Mouse (Mus musculus): ENCODE results near the gene Csrp1. TPM values are rescaled to one million over a fixed set of nuclear protein-coding genes. Genes with fewer than 3 reads are reported as not detected.

The Csrp1 gene
- total RNA-seq, 4 experiments from 2014 or later, result 277 to 320 (median 278) TPM

Other genes starting within 250 kb of the Csrp1 start
- 10 to 100 TPM; 44.9 to 49.3 (median 46.5) TPM for gene Nav1, start 112.8 kb upstream of the Csrp1 start, total RNA-seq (2022)
- gene Phlda3, start 46.1 kb downstream of the Csrp1 start, total RNA-seq (2022), result 10 to 100 TPM; 20.7 to 22.0 (median 21.7) TPM
- 1 to 10 TPM; 3.7 to 7.8 (median 4.2) TPM for gene Tnni1, start 59.4 kb downstream of the Csrp1 start, total RNA-seq (2022)
- 1 to 10 TPM in 2 of 4 experiments, under 1 TPM in 2; 0.68 to 1.2 (median 1.1) TPM for gene Lad1, start 98.5 kb downstream of the Csrp1 start, total RNA-seq (2022)
- gene Tnnt2, start 116.3 kb downstream of the Csrp1 start, total RNA-seq (2022), result 10 to 100 TPM; 11.8 to 18.8 (median 13.4) TPM
- gene Pkp1, start 199.1 kb downstream of the Csrp1 start, total RNA-seq (2022), result under 1 TPM; 0.17 to 0.36 (median 0.20) TPM

Measured in left cerebral cortex, adult 8-10 months (tissue).